Mouse (Mus musculus) C2C12 (cell line): ENCODE results near the gene Rasl11b.

Source experiments
- CTCF ChIP-seq: IDR thresholded peaks from one replicate; pipeline ENCODE4 v1.5.1; 2011; ENCODE audit not compliant: control insufficient read depth, insufficient read depth, insufficient read length
- MAX ChIP-seq: IDR thresholded peaks from one replicate; pipeline ENCODE4 v1.6.1; 2011; ENCODE audit warnings: mild to moderate bottlenecking, control low read depth
- MYOG ChIP-seq: IDR thresholded peaks from one replicate; pipeline ENCODE4 v1.6.1; 2011; ENCODE audit not compliant: control insufficient read depth, insufficient read length; ENCODE audit errors: extremely low read depth

- no peak for TF ChIP-seq CTCF
- TF ChIP-seq MYOG, result no peak
- TF ChIP-seq MAX, result no peak
Measured at GRCm38 (mm10) chr5:74240298-74240697, 45.2 kb downstream of the Rasl11b start.
